Mouse (Mus musculus): Measurements from ENCODE around the gene Bfsp2. TPM values are rescaled to one million over a fixed set of nuclear protein-coding genes. Genes with fewer than 3 reads are reported as not detected.

The Bfsp2 gene
- polyA plus RNA-seq, 1 experiment from 2014 or later, result 4.0 TPM

GRCm38 (mm10) chr9:103502655-103503054, 22.4 kb upstream of the Bfsp2 start:
- peaks cover 38% of the 10 kb centered on the region for H3K27me3 ChIP-seq
- peaks cover 60% of the 10 kb centered on the region for H3K4me1 ChIP-seq (replicated peaks)
- no peak overlapping the region for H3K9ac ChIP-seq (replicated peaks)
- H3K27ac ChIP-seq, result peak overlapping the region; percentile 54; the same call in 1 of the 2 replicates
- H3K4me2 ChIP-seq (replicated peaks), result no peak overlapping the region
- H3K4me3 ChIP-seq (replicated peaks), result no peak overlapping the region
- H3K36me3 ChIP-seq, result peaks cover 11% of the 10 kb centered on the region; the same call in 1 of the 2 replicates
- no peak for ATAC-seq
- no peaks in the 10 kb centered on the region for H3K9me3 ChIP-seq
- 70% methylated on average over 2 of the region's 2 CpGs for WGBS

DNA sequence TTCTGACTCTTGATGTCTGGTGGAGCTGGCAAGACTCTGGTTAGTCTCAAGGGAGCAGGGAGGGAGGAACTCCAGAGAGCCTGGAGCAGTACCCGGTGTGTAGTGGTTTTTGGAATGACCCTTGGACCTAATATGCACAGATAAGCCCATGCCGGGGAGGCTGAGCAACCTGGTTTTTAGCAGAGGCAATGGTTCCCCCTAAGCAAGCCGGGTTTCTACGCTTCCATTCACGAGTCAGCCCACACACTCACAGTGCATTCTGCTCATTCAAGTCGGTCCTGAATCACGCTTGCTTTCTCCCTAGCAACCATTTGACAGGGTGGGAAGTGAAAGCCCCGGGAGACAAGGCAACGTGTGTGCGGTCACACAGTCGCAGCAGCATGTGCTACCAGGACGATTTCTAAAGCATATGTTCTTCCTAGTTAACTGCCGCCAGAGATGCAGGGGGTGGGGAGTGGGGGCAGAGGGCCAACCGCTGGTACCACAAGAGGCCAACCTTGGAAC, 21.7 kb upstream of the Bfsp2 start:
- Histone ChIP-seq H3K4me3 (replicated peaks) (no peak overlapping the region), H3K27ac (peak overlapping the region; percentile 54; the same call in 1 of the 2 replicates), H3K4me1 (replicated peaks) (peaks cover 56% of the 10 kb centered on the region), H3K4me2 (replicated peaks) (peak overlapping the region; percentile 19), H3K9ac (replicated peaks) (no peak overlapping the region), H3K36me3 (peaks cover 11% of the 10 kb centered on the region; the same call in 1 of the 2 replicates), H3K9me3 (no peaks in the 10 kb centered on the region), H3K27me3 (peaks cover 42% of the 10 kb centered on the region)
- 3% methylated on average over 14 of the region's 14 CpGs for WGBS
- peak; percentile 81 for ATAC-seq

DNA sequence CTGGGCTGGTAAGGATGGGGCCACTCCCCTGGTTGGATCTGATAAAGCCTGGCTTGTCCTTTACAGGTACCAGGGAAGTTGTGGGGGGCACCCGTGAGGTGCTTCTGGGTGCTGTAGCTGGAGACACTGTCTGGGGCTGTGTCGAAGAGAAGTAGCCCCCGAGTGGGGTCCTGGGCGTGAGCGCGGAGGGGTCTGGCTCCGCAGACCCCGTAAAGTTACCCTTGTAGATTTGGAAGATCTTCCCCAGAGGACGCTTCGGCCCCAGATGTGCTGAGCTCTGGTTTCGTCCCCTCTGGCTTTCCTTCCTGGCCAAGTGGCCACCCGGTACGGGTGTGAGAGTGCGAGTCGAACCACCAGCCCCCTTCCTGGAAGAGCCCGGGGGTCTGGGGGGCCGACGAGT, 19.1 kb upstream of the Bfsp2 start:
- peaks cover 11% of the 10 kb centered on the region; the same call in 1 of the 2 replicates for H3K36me3 ChIP-seq
- peaks cover 55% of the 10 kb centered on the region for H3K27me3 ChIP-seq
- no peaks in the 10 kb centered on the region for H3K9me3 ChIP-seq
- no peak overlapping the region for H3K9ac ChIP-seq (replicated peaks)
- no peak for ATAC-seq
- H3K27ac ChIP-seq, result no peak overlapping the region
- H3K4me1 ChIP-seq (replicated peaks), result peaks cover 38% of the 10 kb centered on the region
- H3K4me2 ChIP-seq (replicated peaks), result no peak overlapping the region
- no peak overlapping the region for H3K4me3 ChIP-seq (replicated peaks)
- 90% methylated on average over 18 of the region's 18 CpGs for WGBS

DNA sequence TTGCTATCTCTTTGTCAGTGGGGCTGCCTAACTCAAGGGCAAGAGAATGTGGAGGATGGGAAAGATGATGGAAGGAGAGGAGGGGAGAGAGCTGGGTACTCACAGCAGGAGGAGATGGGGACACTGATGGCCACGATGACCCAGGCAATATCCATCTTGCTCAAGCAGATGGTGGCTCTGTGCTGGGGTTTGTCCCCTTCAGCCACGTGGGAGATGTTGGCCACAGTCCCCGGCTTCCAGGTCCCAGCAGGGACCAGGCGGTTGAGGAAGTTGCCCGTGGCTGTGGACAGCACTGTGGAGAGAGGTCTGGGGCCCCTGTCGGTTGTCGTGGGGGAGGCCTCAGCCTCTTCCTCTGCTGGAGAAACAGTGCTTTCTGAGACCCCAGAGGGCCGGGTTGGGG, 18.5 kb upstream of the Bfsp2 start:
- ATAC-seq, result no peak
- no peak overlapping the region for H3K27ac ChIP-seq
- H3K27me3 ChIP-seq, result peaks cover 55% of the 10 kb centered on the region
- H3K4me3 ChIP-seq (replicated peaks), result no peak overlapping the region
- peaks cover 31% of the 10 kb centered on the region for H3K4me1 ChIP-seq (replicated peaks)
- no peak overlapping the region for H3K4me2 ChIP-seq (replicated peaks)
- peaks cover 11% of the 10 kb centered on the region; the same call in 1 of the 2 replicates for H3K36me3 ChIP-seq
- H3K9ac ChIP-seq (replicated peaks), result no peak overlapping the region
- WGBS, result 83% methylated on average over 8 of the region's 8 CpGs
- no peaks in the 10 kb centered on the region for H3K9me3 ChIP-seq

GRCm38 (mm10) chr9:103495391-103495790, 15.2 kb upstream of the Bfsp2 start:
- no peak overlapping the region for H3K9ac ChIP-seq (replicated peaks)
- no peak for ATAC-seq
- no peak overlapping the region for H3K27ac ChIP-seq
- WGBS, result 84% methylated on average over 11 of the region's 11 CpGs
- no peak overlapping the region for H3K4me3 ChIP-seq (replicated peaks)
- peaks cover 11% of the 10 kb centered on the region for H3K4me1 ChIP-seq (replicated peaks)
- peaks cover 11% of the 10 kb centered on the region; the same call in 1 of the 2 replicates for H3K36me3 ChIP-seq
- peaks cover 61% of the 10 kb centered on the region for H3K27me3 ChIP-seq
- H3K4me2 ChIP-seq (replicated peaks), result no peak overlapping the region
- H3K9me3 ChIP-seq, result no peaks in the 10 kb centered on the region

- no peak overlapping the region for H3K4me3 ChIP-seq (replicated peaks)
- WGBS, result 40% methylated on average over 7 of the region's 7 CpGs
- peaks cover 8% of the 10 kb centered on the region for H3K4me1 ChIP-seq (replicated peaks)
- H3K9ac ChIP-seq (replicated peaks), result no peak overlapping the region
- no peak overlapping the region for H3K4me2 ChIP-seq (replicated peaks)
- peak; percentile 82 for ATAC-seq
- H3K36me3 ChIP-seq, result peaks cover 8% of the 10 kb centered on the region; the same call in 1 of the 2 replicates
- peaks cover 52% of the 10 kb centered on the region for H3K27me3 ChIP-seq
- H3K9me3 ChIP-seq, result no peaks in the 10 kb centered on the region
- H3K27ac ChIP-seq, result no peak overlapping the region
These were observed 14.3 kb upstream of the Bfsp2 start for GRCm38 (mm10) chr9:103494346-103495020.

GRCm38 (mm10) chr9:103491985-103492384, 11.8 kb upstream of the Bfsp2 start:
- no peak overlapping the region for H3K4me2 ChIP-seq (replicated peaks)
- H3K36me3 ChIP-seq, result no peaks in the 10 kb centered on the region
- no peak overlapping the region for H3K4me3 ChIP-seq (replicated peaks)
- no peak overlapping the region for H3K9ac ChIP-seq (replicated peaks)
- H3K4me1 ChIP-seq (replicated peaks), result peaks cover 12% of the 10 kb centered on the region
- ATAC-seq, result no peak
- no peak overlapping the region for H3K27ac ChIP-seq
- H3K27me3 ChIP-seq, result peaks cover 31% of the 10 kb centered on the region
- H3K9me3 ChIP-seq, result no peaks in the 10 kb centered on the region
- 88% methylated on average over 8 of the region's 8 CpGs for WGBS

DNA sequence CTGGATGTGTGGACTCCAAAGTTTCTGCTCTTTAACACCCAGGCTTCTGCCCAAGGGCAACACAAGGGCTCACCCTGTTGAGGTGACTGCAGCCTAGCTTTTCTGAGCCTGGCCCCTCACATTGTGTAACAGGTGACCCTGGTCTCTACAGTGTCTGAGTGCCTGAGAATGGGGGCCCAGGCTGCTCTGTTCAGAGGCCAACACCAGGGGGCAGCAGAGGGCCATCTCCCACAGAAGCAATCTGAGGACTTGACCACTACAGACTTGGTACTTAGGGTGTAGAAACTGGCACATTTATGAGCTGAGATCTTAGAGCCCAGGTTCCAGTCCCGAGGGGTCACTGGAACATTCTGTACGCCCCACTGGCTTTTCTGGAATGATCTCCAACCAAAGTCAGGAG, 10.2 kb upstream of the Bfsp2 start:
- Histone ChIP-seq H3K9ac (replicated peaks) (no peak overlapping the region), H3K27ac (no peak overlapping the region), H3K36me3 (no peaks in the 10 kb centered on the region), H3K27me3 (peaks cover 21% of the 10 kb centered on the region), H3K4me3 (replicated peaks) (no peak overlapping the region), H3K9me3 (no peaks in the 10 kb centered on the region), H3K4me2 (replicated peaks) (no peak overlapping the region), H3K4me1 (replicated peaks) (peaks cover 14% of the 10 kb centered on the region)
- peak; percentile 31 for ATAC-seq
- 22% methylated on average over 2 of the region's 2 CpGs for WGBS

DNA sequence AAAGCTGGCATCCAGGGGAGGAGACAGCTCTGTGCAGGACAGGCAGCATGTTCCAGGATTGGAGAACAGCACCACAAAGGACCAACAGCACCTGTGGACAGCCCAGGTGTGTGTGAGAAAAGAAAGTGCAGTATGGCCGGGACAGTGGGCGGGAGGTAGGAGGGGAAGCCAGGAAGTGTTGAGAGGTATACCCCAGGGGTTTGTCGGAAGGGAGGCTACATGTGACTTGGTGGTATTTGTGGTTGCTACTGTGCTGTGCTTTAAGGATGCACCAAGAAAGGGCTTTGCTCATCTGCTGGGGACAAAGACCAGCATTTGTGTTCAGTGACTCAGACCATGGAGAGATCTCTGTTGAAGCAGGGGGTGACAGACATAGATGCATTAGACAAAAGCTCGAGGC, 9.7 kb upstream of the Bfsp2 start:
- no peak overlapping the region for H3K4me3 ChIP-seq (replicated peaks)
- H3K4me1 ChIP-seq (replicated peaks), result peaks cover 12% of the 10 kb centered on the region
- H3K9me3 ChIP-seq, result no peaks in the 10 kb centered on the region
- no peak overlapping the region for H3K9ac ChIP-seq (replicated peaks)
- no peaks in the 10 kb centered on the region for H3K36me3 ChIP-seq
- 86% methylated on average over 4 of the region's 4 CpGs for WGBS
- H3K27ac ChIP-seq, result no peak overlapping the region
- H3K4me2 ChIP-seq (replicated peaks), result no peak overlapping the region
- H3K27me3 ChIP-seq, result peaks cover 21% of the 10 kb centered on the region
- no peak for ATAC-seq

GRCm38 (mm10) chr9:103489096-103489495, 8.9 kb upstream of the Bfsp2 start:
- Histone ChIP-seq H3K9me3 (no peaks in the 10 kb centered on the region), H3K4me2 (replicated peaks) (no peak overlapping the region), H3K27me3 (peaks cover 17% of the 10 kb centered on the region), H3K9ac (replicated peaks) (no peak overlapping the region), H3K4me3 (replicated peaks) (no peak overlapping the region), H3K27ac (no peak overlapping the region), H3K36me3 (no peaks in the 10 kb centered on the region), H3K4me1 (replicated peaks) (0 out of 2 replicates have a peak, but pooled peaks cover 8% of the 10 kb centered on the region)
- no peak for ATAC-seq
- 60% methylated on average over 7 of the region's 7 CpGs for WGBS

- WGBS, result 94% methylated on average over 6 of the region's 6 CpGs
- ATAC-seq, result no peak
- Histone ChIP-seq H3K27ac (no peak overlapping the region), H3K4me3 (replicated peaks) (no peak overlapping the region), H3K9ac (replicated peaks) (0 out of 2 replicates have a peak overlapping the region, but pooled peaks have one; percentile 10), H3K27me3 (0 out of 2 replicates have a peak, but pooled peaks cover under 1% of the 10 kb centered on the region), H3K4me2 (replicated peaks) (no peak overlapping the region), H3K36me3 (no peaks in the 10 kb centered on the region), H3K4me1 (replicated peaks) (peaks cover 9% of the 10 kb centered on the region), H3K9me3 (no peaks in the 10 kb centered on the region)
These were observed 6.0 kb upstream of the Bfsp2 start for GRCm38 (mm10) chr9:103486262-103486661.

- 52% methylated on average over 8 of the region's 8 CpGs for WGBS
- Histone ChIP-seq H3K4me2 (replicated peaks) (no peak overlapping the region), H3K9ac (replicated peaks) (no peak overlapping the region), H3K4me1 (replicated peaks) (peaks cover 16% of the 10 kb centered on the region), H3K4me3 (replicated peaks) (no peak overlapping the region), H3K9me3 (no peaks in the 10 kb centered on the region), H3K27me3 (no peaks in the 10 kb centered on the region), H3K27ac (no peak overlapping the region), H3K36me3 (no peaks in the 10 kb centered on the region)
- ATAC-seq, result no peak
These were observed 5.4 kb upstream of the Bfsp2 start for GRCm38 (mm10) chr9:103485606-103486005.
